Mouse (Mus musculus): ENCODE data around the gene Gna14. TPM values are rescaled to one million over a fixed set of nuclear protein-coding genes. Genes with fewer than 3 reads are reported as not detected.

Gna14 gene
- total and polyA plus RNA-seq, 2 experiments = 1.7 to 2.7 TPM

- DNase-seq (ENCODE audit: extremely low read depth, low read depth, low spot score) = no peak
- no peak for TF ChIP-seq CTCF (IDR thresholded peaks at IDR 0.05; ENCODE audit: low read depth, low read length)
- TF ChIP-seq POLR2A (IDR thresholded peaks at IDR 0.05; ENCODE audit: extremely low read depth, insufficient read depth, low read length) = no peak
- H3K36me3 ChIP-seq (ENCODE audit: control insufficient read depth, insufficient read depth, low read length) = no peaks in the 10 kb centered on the region
- no peak overlapping the region for H3K4me3 ChIP-seq (ENCODE audit: insufficient read depth, low read depth, low read length)
- H3K4me1 ChIP-seq (ENCODE audit: control insufficient read depth, insufficient read depth, low read length) = no peaks in the 10 kb centered on the region
- WGBS = 83% methylated on average over 6 of the region's 6 CpGs
- no peaks in the 10 kb centered on the region for H3K27me3 ChIP-seq (ENCODE audit: control insufficient read depth, insufficient read depth, low read length)
- H3K79me2 ChIP-seq (ENCODE audit: control insufficient read depth, insufficient read depth, low read length) = no peaks in the 10 kb centered on the region
- no peak overlapping the region for H3K27ac ChIP-seq (replicated peaks; ENCODE audit: insufficient read depth, low read depth, low read length)
- no peak overlapping the region for H3K9ac ChIP-seq (ENCODE audit: low read depth, low read length)
Observed at GRCm38 (mm10) chr19:16457127-16457526, 21.6 kb downstream of the Gna14 start.

GRCm38 (mm10) chr19:16459317-16459716 lies 23.8 kb downstream of the Gna14 start:
- no peaks in the 10 kb centered on the region for H3K79me2 ChIP-seq (ENCODE audit: control insufficient read depth, insufficient read depth, low read length)
- TF ChIP-seq POLR2A (IDR thresholded peaks at IDR 0.05; ENCODE audit: extremely low read depth, insufficient read depth, low read length) (no peak), CTCF (IDR thresholded peaks at IDR 0.05; ENCODE audit: low read depth, low read length) (no peak)
- no peaks in the 10 kb centered on the region for H3K27me3 ChIP-seq (ENCODE audit: control insufficient read depth, insufficient read depth, low read length)
- 83% methylated on average over 5 of the region's 5 CpGs for WGBS
- no peak overlapping the region for H3K4me3 ChIP-seq (ENCODE audit: insufficient read depth, low read depth, low read length)
- no peak for DNase-seq (ENCODE audit: extremely low read depth, low read depth, low spot score)
- H3K9ac ChIP-seq (ENCODE audit: low read depth, low read length) = no peak overlapping the region
- no peaks in the 10 kb centered on the region for H3K36me3 ChIP-seq (ENCODE audit: control insufficient read depth, insufficient read depth, low read length)
- H3K27ac ChIP-seq (replicated peaks; ENCODE audit: insufficient read depth, low read depth, low read length) = no peak overlapping the region
- H3K4me1 ChIP-seq (ENCODE audit: control insufficient read depth, insufficient read depth, low read length) = no peaks in the 10 kb centered on the region

GRCm38 (mm10) chr19:16460292-16460691 lies 24.7 kb downstream of the Gna14 start:
- Histone ChIP-seq H3K36me3 (ENCODE audit: control insufficient read depth, insufficient read depth, low read length) (no peaks in the 10 kb centered on the region), H3K27me3 (ENCODE audit: control insufficient read depth, insufficient read depth, low read length) (no peaks in the 10 kb centered on the region), H3K27ac (replicated peaks; ENCODE audit: insufficient read depth, low read depth, low read length) (no peak overlapping the region), H3K9ac (ENCODE audit: low read depth, low read length) (no peak overlapping the region), H3K4me1 (ENCODE audit: control insufficient read depth, insufficient read depth, low read length) (peaks cover 1% of the 10 kb centered on the region; the same call in 1 of the 2 replicates), H3K79me2 (ENCODE audit: control insufficient read depth, insufficient read depth, low read length) (no peaks in the 10 kb centered on the region), H3K4me3 (ENCODE audit: insufficient read depth, low read depth, low read length) (no peak overlapping the region)
- TF ChIP-seq CTCF (IDR thresholded peaks at IDR 0.05; ENCODE audit: low read depth, low read length) (no peak), POLR2A (IDR thresholded peaks at IDR 0.05; ENCODE audit: extremely low read depth, insufficient read depth, low read length) (no peak)
- 64% methylated on average over 6 of the region's 6 CpGs for WGBS
- DNase-seq (ENCODE audit: extremely low read depth, low read depth, low spot score) = no peak

- no peaks in the 10 kb centered on the region for H3K79me2 ChIP-seq (ENCODE audit: control insufficient read depth, insufficient read depth, low read length)
- peaks cover 1% of the 10 kb centered on the region; the same call in 1 of the 2 replicates for H3K4me1 ChIP-seq (ENCODE audit: control insufficient read depth, insufficient read depth, low read length)
- WGBS = 95% methylated on average over 14 of the region's 14 CpGs
- H3K4me3 ChIP-seq (ENCODE audit: insufficient read depth, low read depth, low read length) = no peak overlapping the region
- no peak for DNase-seq (ENCODE audit: extremely low read depth, low read depth, low spot score)
- TF ChIP-seq POLR2A (IDR thresholded peaks at IDR 0.05; ENCODE audit: extremely low read depth, insufficient read depth, low read length) (no peak), CTCF (IDR thresholded peaks at IDR 0.05; ENCODE audit: low read depth, low read length) (no peak)
- H3K9ac ChIP-seq (ENCODE audit: low read depth, low read length) = no peak overlapping the region
- H3K27ac ChIP-seq (replicated peaks; ENCODE audit: insufficient read depth, low read depth, low read length) = no peak overlapping the region
- H3K27me3 ChIP-seq (ENCODE audit: control insufficient read depth, insufficient read depth, low read length) = no peaks in the 10 kb centered on the region
- no peaks in the 10 kb centered on the region for H3K36me3 ChIP-seq (ENCODE audit: control insufficient read depth, insufficient read depth, low read length)
Observed at GRCm38 (mm10) chr19:16460831-16461230, 25.3 kb downstream of the Gna14 start.

- H3K4me3 ChIP-seq (ENCODE audit: insufficient read depth, low read depth, low read length) = no peak overlapping the region
- no peaks in the 10 kb centered on the region for H3K79me2 ChIP-seq (ENCODE audit: control insufficient read depth, insufficient read depth, low read length)
- H3K4me1 ChIP-seq (ENCODE audit: control insufficient read depth, insufficient read depth, low read length) = peaks cover 1% of the 10 kb centered on the region; the same call in 1 of the 2 replicates
- no peak overlapping the region for H3K9ac ChIP-seq (ENCODE audit: low read depth, low read length)
- DNase-seq (ENCODE audit: extremely low read depth, low read depth, low spot score) = no peak
- WGBS = 77% methylated on average over 9 of the region's 9 CpGs
- H3K27ac ChIP-seq (replicated peaks; ENCODE audit: insufficient read depth, low read depth, low read length) = no peak overlapping the region
- H3K36me3 ChIP-seq (ENCODE audit: control insufficient read depth, insufficient read depth, low read length) = no peaks in the 10 kb centered on the region
- TF ChIP-seq CTCF (IDR thresholded peaks at IDR 0.05; ENCODE audit: low read depth, low read length) (no peak), POLR2A (IDR thresholded peaks at IDR 0.05; ENCODE audit: extremely low read depth, insufficient read depth, low read length) (no peak)
- H3K27me3 ChIP-seq (ENCODE audit: control insufficient read depth, insufficient read depth, low read length) = no peaks in the 10 kb centered on the region
Observed at GRCm38 (mm10) chr19:16462461-16462860, 26.9 kb downstream of the Gna14 start.

- H3K79me2 ChIP-seq (ENCODE audit: control insufficient read depth, insufficient read depth, low read length) = no peaks in the 10 kb centered on the region
- WGBS = 80% methylated on average over 4 of the region's 4 CpGs
- H3K27ac ChIP-seq (replicated peaks; ENCODE audit: insufficient read depth, low read depth, low read length) = no peak overlapping the region
- TF ChIP-seq POLR2A (IDR thresholded peaks at IDR 0.05; ENCODE audit: extremely low read depth, insufficient read depth, low read length) = no peak
- TF ChIP-seq CTCF (IDR thresholded peaks at IDR 0.05; ENCODE audit: low read depth, low read length) = no peak
- peaks cover 3% of the 10 kb centered on the region; the same call in 1 of the 2 replicates for H3K4me1 ChIP-seq (ENCODE audit: control insufficient read depth, insufficient read depth, low read length)
- H3K4me3 ChIP-seq (ENCODE audit: insufficient read depth, low read depth, low read length) = no peak overlapping the region
- H3K36me3 ChIP-seq (ENCODE audit: control insufficient read depth, insufficient read depth, low read length) = no peaks in the 10 kb centered on the region
- H3K9ac ChIP-seq (ENCODE audit: low read depth, low read length) = no peak overlapping the region
- DNase-seq (ENCODE audit: extremely low read depth, low read depth, low spot score) = no peak
- no peaks in the 10 kb centered on the region for H3K27me3 ChIP-seq (ENCODE audit: control insufficient read depth, insufficient read depth, low read length)
Observed at GRCm38 (mm10) chr19:16464730-16465129, 29.2 kb downstream of the Gna14 start.
